Mouse (Mus musculus): ENCODE data around the gene Prkce.

DNA sequence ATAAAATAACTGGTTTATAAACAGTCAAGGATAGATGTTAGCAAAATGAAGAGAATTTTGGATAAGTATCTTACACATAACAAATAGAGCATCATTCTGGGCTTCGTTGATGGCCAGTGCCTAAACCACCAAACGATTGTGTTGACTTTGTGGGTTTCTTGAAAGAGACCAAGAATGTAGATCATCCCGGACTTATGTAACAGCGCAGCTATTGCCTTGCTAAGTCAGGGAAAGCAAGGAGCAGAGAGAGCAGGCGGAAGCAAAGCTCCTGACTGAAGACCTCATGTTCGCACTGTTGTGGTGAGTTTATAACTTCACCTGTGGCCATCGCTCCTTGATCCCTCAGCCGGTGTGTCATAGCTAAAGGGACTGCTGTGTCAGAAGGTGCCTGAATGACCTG, 38.7 kb downstream of the Prkce start:
- TF ChIP-seq CTCF (IDR thresholded peaks at IDR 0.05; ENCODE audit: low read depth) (no peak), EP300 (IDR thresholded peaks at IDR 0.05; ENCODE audit: low read depth) (no peak)
